Mouse (Mus musculus) retina, postnatal 1 day (tissue): Measurements from ENCODE around the gene Slc26a1.

Experiments used
- DNase-seq: peaks from one replicate; pipeline ENCODE4 v3.0.0-alpha.2; 2012

Slc26a1 gene

DNA sequence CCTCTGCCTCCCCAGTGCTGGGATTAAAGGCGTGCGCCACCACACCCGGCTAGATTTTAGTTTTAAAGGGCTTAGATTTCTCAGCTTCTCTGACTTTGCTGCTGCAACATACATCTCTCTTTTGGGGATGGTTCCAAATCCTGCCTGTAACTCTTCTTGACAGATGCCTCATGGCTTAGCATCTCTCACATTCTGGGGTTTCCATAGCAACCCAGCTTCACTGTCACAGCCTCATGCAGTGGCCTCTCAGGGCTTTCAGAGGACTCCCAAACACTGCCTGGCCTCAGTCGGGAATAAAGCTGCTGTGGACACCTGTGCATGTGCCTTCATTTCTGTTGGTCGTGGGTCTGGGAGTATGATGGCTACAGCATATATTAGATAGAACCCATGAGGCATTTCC, 13.7 kb upstream of the Slc26a1 start:
- DNase-seq: peak; percentile 43

GRCm38 (mm10) chr5:108680871-108681270, 5.5 kb upstream of the Slc26a1 start:
- no peak for DNase-seq

DNA sequence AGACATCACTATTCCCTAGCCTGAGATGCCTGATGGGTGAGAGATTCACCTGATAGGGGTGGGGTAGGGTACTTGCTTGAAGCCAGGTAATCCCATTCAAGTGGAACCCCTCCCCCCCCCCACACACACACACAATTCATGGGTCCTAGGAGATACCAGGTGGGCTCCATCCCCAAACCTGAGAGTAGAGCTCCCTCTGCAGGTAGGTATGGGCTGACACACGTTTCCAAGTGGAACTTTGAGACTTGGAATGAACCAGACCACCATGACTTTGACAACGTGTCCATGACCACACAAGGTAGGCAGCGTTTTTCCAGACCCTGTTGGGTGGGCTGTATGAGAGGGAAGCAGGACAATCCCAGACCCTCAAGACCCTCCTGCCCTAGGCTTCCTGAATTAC, 4.5 kb upstream of the Slc26a1 start:
- DNase-seq: no peak

- no peak for DNase-seq
Observed at GRCm38 (mm10) chr5:108678296-108678854, 3.0 kb upstream of the Slc26a1 start.

DNA sequence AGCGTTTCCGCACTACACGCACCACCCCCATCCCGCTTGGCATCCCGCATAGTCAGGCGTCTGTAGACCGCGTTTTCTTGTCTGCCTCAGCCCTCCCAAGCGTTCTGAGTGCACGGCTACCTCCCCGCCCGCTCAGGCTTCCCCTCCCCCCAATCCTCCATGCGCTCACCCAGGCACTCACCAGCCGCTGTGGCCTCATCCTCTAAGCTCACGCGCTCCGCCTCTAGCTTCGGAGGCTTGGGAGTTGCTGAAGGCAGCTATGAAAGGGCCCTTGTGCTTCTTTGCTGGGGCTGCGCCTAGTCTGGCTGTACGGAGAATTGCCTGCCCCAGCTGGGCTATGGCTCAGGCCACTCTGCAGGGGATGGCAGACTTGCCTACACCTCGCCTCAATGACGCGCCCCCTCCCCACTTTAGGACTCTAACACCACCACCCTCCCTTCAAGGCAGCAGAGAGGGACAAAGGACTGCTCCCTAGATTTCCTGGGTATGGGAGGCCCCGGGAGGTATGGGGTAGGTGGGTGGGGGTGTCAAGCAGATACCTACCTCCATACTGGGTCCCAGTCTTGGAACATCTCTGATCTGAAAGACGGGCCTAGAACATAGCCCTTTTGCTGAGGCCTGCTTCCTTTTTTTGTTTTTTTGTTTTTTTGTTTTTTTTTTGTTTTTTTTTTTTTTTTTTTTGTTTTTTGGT, 2.4 kb upstream of the Slc26a1 start:
- DNase-seq: peak; percentile 91

- DNase-seq: peak; percentile 40
Observed at GRCm38 (mm10) chr5:108676772-108677498, 1.6 kb upstream of the Slc26a1 start.

DNA sequence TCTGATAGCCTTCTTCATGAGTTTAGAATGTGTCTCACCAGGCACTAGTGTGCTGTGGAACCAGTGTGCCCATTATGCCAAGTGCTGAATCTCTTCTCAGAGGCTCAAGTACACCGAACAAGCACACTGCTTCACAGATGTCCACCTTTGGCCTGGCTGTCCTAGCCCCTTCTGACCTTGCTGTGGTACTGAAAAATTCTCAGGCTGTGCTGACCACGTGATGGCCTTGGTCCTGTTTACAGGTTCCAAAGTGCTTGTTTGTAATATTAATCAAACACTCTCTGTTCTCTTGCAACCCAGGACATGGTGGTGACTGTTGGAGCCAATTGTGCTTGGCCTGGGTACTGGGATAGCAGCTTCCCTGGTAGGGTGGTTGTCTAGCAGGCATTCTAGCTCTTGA, 745 bp downstream of the Slc26a1 start:
- DNase-seq: no peak

- DNase-seq: no peak
Observed at GRCm38 (mm10) chr5:108671757-108672156, 3.6 kb downstream of the Slc26a1 start.

DNA sequence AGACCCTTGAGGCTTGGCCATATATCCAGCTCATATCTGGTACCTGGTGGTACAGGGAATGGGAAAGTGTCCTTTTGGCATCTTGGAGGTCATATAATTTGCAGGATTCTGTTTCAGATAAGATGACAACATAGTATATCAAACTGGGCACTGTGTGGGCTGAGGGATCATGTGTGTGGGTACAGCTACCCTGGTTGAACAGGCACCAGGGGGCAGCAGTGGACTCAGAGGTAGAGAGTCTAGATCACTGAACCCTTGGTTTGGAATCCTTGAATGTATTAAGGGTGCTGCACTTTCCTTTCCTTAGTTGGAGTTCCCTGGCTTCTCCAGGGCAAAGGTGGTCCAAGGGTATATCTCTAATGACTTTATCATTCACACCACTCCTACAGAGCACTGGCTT, 4.6 kb downstream of the Slc26a1 start:
- DNase-seq: peak; percentile 49

- no peak for DNase-seq
Observed at GRCm38 (mm10) chr5:108669986-108670385, 5.4 kb downstream of the Slc26a1 start.

DNA sequence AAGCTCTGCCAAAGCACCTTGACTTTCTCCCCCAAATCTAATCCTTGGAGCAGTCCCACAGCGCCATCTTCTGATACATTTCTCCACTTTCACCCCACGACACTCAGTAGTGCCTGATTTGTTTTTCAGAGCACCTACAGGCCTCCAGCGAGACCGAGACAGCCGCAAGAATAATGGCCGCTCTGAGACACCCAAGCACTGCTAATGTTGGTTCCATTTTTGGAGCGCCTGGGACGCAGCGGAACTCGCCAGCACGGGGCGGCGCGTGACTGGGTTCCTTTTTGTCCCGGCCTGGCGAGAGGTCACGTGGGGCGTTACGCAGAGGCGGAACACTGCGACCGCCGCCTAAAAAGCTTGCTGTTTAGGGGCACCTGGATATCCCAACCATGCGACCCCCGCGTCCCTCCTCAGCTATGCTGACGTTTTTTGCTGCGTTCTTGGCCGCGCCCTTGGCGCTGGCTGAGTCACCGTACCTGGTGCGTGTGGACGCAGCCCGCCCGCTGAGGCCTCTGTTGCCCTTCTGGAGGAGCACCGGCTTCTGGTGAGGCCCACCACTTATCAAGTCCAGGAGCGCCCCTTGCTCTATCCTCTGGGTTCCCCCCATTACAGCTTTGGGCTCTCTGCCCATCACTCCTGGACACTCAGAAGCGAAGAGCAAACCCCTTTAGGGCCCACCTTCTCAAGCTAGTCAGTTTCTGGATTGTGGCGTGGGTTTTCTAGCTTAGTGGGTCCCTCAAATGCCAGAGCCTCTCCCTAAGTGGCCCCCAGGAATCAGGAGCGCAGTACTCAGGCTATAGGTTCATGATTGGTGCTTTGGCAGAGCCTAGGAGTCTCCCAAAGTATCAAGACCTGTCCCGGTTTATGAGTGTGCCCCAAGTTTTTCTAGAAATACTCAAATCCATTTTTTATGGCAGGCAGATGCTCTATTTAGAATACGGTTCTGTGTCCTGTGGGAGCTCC, 6.1 kb downstream of the Slc26a1 start, which contains the start of gene Dgkq:
Gene Dgkq, minus strand, starts transcription at position 696 of the 960 bp plus-strand sequence.
- peak; percentile 90 for DNase-seq

- no peak for DNase-seq
Observed at GRCm38 (mm10) chr5:108668387-108668932, 6.9 kb downstream of the Slc26a1 start.

GRCm38 (mm10) chr5:108667370-108667769, 8.0 kb downstream of the Slc26a1 start:
- DNase-seq: no peak

GRCm38 (mm10) chr5:108665066-108665465, 10.3 kb downstream of the Slc26a1 start:
- DNase-seq: peak; percentile 71

DNA sequence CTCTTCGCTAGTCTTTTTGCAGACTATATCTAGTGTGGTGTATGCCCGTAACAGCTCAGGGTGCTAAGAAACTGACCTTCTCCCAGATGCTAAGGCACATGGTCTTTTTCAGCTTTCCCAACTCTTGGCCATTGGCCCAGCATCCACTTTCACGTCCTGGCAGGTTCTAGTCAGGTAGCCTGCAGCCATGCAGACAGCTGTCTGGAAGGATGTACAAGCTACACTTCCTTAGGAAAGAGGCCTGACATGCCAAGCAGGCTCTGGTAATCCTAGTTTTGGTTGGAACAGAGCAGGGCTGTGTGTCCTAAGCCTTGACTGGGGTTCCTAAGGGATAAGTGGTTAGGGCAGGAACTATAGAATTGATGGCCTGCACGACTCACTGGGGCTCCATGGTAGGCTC, 12.6 kb downstream of the Slc26a1 start:
- DNase-seq: no peak

DNA sequence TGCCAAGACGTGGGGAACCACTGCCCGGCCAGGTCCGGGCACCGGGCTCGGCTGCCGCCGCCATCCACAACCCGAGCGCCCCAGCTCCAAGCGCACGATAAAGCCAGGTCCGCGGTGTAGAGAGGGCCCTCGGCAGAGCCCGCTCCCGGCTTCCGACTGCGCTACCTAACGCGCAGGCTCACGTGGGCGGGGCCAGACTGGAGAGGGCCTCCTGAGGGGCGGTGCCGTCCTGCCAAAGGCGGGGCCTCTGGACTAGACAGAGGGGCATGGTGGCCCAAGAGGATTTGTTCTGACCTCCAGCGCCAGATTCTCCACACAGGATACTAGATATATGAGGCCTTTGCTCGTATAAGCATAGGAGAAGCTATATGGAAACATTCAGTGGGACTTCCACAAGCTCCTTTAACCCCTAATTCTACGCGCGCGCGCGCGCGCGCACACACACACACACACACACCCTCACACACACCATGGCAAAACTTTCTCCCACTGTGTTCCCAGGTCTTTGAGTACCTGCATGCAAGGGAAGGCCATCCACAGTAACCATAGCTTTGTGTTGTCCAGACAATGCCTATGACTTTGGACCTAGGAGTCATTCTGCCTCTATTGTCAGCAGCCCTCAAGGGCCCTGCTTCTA, 14.6 kb downstream of the Slc26a1 start:
- peak; percentile 93 for DNase-seq

GRCm38 (mm10) chr5:108659698-108660631, 15.4 kb downstream of the Slc26a1 start, which contains the start of gene Idua:
Idua (plus strand) TSS chr5:108660331.
- DNase-seq: no peak

DNA sequence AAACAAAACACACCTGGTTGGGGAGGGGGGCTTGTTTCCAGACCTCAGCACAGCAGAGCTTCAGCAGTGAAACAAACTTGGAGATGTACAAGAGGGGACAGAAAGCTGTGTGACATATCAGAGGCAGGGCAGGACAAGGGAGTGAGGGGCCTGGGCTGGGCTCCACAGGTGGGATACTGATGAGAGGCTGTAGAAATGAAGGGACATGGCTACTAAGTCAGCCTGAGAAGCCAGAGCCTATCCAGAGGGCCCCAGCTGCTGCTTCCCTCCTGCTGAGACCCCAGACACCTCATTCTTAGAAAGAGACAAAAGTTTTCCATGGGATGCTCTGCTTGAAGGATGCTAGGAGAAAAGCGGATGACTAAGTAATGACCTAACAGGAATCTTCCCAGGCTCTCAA, 16.8 kb downstream of the Slc26a1 start:
- DNase-seq: no peak

DNA sequence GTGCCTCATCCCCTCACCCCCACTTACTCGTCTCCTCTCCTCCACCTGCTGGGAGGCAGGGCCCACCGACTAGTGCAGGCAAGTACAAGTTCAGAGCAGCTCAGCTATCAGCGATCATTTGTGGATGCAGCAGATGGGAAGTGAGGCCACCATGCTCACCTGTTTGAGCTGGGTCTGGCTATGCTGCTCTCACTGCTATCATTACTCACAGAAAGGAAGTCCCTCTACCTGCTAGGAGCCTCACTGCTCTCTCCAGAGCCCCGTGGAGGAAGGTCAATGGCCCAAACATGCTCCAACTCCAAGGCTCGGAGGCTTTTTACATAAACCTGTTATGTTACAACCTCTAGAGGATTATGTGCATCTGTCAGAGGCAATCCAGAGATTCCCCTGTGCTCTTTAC, 18.0 kb downstream of the Slc26a1 start:
- no peak for DNase-seq

DNA sequence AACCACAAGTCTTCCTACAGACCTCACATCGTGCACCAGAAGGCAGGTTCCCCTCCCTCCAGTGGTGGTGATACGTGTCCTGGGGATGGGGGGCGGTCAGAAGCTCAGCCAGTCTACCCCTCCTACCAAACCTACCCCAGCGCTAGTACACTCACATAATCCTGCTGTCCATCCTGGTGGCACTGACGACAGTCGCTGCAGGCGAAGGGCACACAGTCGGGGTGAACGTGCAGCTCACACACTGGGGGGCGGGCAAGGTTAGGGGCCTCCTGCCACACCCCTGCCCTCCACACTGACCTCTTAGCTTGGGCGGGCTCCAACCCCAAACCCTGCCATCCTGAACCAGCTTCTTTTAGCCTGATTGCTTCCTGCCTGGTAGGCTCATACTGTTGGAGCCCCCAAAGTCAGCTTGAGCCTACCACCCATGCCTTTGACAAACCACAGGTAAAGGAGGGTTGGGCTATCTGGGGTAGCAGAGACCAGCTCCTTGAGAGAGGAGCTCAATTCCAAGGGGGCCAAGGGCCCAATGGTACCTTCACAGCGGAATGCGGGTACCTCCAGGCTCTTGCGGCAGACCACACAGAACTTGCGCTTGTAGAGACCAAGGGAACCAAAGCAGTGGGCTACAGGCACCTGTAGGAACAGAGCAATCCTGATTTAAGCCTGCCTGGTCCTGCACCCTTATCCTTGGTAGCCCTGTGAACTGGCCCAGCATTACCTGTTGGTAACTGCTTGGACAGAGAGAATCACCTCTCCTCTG, 19.3 kb downstream of the Slc26a1 start:
- DNase-seq: no peak
